Mouse (Mus musculus): Measurements from ENCODE around the gene Mapk8.

Gene Mapk8

DNA sequence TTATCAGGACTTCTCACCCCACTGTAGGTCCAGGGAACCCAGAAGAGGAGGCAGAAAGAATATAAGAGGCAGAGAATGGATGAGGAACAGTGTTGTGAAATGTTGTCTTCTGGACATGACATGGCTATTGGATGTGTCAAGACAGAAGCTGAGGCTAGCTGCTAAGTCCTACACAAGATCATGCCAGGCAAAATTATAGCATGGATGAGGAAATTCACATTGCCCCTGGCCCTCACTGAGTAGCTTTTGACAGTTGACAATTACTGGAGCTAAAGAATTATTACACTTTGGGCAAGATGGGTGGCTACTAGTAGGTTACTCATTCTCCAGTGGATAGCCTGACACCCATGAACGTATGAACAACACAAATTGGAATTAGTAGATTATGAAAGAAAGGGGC is 31.2 kb downstream of the Mapk8 start:
- in situ Hi-C loops (cut with MboI; ENCODE audit: low pct_unique_long_range_greater_than_20kb in 1 of 2, low sequenced_read_pairs in 2 of 2, unreplicated experiment in 1 of 2) = no loop called here

GRCm38 (mm10) chr14:33402331-33402730 is 44.6 kb downstream of the Mapk8 start:
- in situ Hi-C loops (cut with MboI; ENCODE audit: low pct_unique_long_range_greater_than_20kb in 1 of 2, low sequenced_read_pairs in 2 of 2, unreplicated experiment in 1 of 2) = no loop called here

GRCm38 (mm10) chr14:33400019-33400418 is 46.9 kb downstream of the Mapk8 start:
- in situ Hi-C loops (cut with MboI; ENCODE audit: low pct_unique_long_range_greater_than_20kb in 1 of 2, low sequenced_read_pairs in 2 of 2, unreplicated experiment in 1 of 2) = no loop called here

DNA sequence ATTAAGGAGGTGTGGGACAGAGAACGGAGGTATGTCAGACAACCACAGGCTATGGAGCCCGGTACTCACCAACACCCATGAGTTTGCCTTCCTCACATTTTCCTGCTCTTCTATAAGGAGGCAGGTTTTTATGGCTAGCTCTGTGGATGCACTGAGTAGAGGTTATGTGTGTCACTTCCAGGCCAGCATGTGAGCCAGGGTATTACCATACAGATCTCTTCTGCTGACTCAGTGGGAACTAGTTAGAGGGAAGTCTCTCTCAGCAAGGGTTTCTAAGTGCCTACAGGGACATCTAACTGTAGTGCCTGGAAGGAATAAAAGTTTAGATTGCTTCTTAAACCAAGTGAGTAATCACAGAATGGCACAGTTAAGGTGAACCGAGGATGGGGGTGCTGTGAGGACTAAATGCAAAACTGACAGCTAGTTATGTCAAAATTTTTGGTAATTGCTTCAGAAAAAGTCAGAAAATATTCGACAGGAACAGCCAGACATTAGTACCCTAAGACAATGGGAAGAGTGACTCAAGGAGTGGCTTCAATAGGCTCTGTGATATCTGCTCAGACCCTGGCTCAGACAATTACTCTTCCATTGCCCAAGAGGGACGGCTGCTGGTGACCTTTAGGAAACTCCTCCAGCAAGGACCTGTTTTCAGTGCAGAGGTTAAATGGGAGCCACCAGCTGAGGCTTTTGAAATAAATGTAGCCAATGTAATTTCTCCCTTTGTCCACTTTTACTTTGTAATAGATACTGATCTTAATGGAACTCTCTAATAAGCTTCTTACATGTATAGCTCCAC is 48.7 kb downstream of the Mapk8 start:
- in situ Hi-C loops (cut with MboI; ENCODE audit: low pct_unique_long_range_greater_than_20kb in 1 of 2, low sequenced_read_pairs in 2 of 2, unreplicated experiment in 1 of 2) = no loop called here

DNA sequence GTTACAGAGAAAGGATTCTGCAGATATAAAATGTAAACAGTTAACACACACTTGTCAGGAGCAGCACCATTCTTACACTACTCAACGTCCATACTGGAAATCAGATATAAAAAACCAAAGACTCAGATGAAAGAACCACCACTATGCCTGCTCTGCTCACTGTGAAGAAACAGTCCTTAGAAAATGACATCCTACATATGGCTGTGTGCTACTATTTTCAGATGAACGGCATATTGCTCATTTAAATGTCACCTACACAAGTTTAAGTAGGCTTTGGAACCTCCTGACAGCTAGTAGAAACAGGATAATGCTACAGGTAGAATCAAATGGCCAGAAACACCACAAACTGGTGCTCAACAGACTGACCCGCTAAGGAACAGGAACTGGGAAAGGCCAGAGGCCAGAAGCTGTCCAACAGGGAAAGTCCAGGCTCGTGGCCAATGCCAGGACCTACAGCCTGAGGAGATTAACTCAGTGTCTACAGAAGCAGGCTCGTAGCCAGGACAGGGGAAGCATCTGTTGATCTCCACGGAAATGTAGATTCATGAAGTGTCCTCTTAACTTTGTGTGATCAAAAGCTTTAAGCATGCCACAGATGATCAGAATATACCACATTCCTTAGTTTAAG is 66.0 kb downstream of the Mapk8 start:
- in situ Hi-C loops (cut with MboI; ENCODE audit: low pct_unique_long_range_greater_than_20kb in 1 of 2, low sequenced_read_pairs in 2 of 2, unreplicated experiment in 1 of 2) = no loop called here

DNA sequence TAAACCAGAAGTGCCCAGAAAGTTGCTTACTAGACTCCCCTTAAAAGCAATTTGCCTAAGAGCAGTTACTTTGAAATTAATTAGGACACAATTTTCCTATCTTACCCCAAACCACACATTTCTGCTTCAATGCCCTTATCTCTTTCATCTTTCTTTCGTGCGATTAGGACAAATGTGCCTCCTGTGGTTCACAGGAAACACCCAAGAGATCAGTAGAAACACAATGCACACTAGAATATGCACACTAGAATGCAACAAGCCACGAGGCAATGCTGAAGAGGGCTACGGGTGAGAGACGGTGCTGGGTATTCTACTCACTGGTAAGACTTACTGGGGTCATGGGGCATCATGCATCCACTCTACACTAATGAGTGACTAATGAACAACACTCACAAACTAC is 68.2 kb downstream of the Mapk8 start:
- in situ Hi-C loops (cut with MboI; ENCODE audit: low pct_unique_long_range_greater_than_20kb in 1 of 2, low sequenced_read_pairs in 2 of 2, unreplicated experiment in 1 of 2) = no loop called here

- in situ Hi-C loops (cut with MboI; ENCODE audit: low pct_unique_long_range_greater_than_20kb in 1 of 2, low sequenced_read_pairs in 2 of 2, unreplicated experiment in 1 of 2) = no loop called here
Observed at GRCm38 (mm10) chr14:33377211-33377610, 69.7 kb downstream of the Mapk8 start.

- in situ Hi-C loops (cut with MboI; ENCODE audit: low pct_unique_long_range_greater_than_20kb in 1 of 2, low sequenced_read_pairs in 2 of 2, unreplicated experiment in 1 of 2) = loop anchor here in 1 of 2 experiments (5.0 kb wide), 1 partner anchor 57 kb away; no protein-coding TSS in a partner anchor
Observed at GRCm38 (mm10) chr14:33374089-33374488, 72.9 kb downstream of the Mapk8 start.

GRCm38 (mm10) chr14:33373271-33373670 is 73.7 kb downstream of the Mapk8 start:
- in situ Hi-C loops (cut with MboI; ENCODE audit: low pct_unique_long_range_greater_than_20kb in 1 of 2, low sequenced_read_pairs in 2 of 2, unreplicated experiment in 1 of 2) = loop anchor here in 1 of 2 experiments (5.0 kb wide), 1 partner anchor 56 kb away; no protein-coding TSS in a partner anchor

GRCm38 (mm10) chr14:33371248-33371647 is 75.7 kb downstream of the Mapk8 start:
- in situ Hi-C loops (cut with MboI; ENCODE audit: low pct_unique_long_range_greater_than_20kb in 1 of 2, low sequenced_read_pairs in 2 of 2, unreplicated experiment in 1 of 2) = loop anchor here in 1 of 2 experiments (5.0 kb wide), 1 partner anchor 54 kb away; no protein-coding TSS in a partner anchor

GRCm38 (mm10) chr14:33370056-33370455 is 76.9 kb downstream of the Mapk8 start:
- in situ Hi-C loops (cut with MboI; ENCODE audit: low pct_unique_long_range_greater_than_20kb in 1 of 2, low sequenced_read_pairs in 2 of 2, unreplicated experiment in 1 of 2) = loop anchor here in 1 of 2 experiments (5.0 kb wide), 1 partner anchor 53 kb away; no protein-coding TSS in a partner anchor

GRCm38 (mm10) chr14:33369375-33369774 is 77.6 kb downstream of the Mapk8 start:
- in situ Hi-C loops (cut with MboI; ENCODE audit: low pct_unique_long_range_greater_than_20kb in 1 of 2, low sequenced_read_pairs in 2 of 2, unreplicated experiment in 1 of 2) = no loop called here

- in situ Hi-C loops (cut with MboI; ENCODE audit: low pct_unique_long_range_greater_than_20kb in 1 of 2, low sequenced_read_pairs in 2 of 2, unreplicated experiment in 1 of 2) = no loop called here
Observed at GRCm38 (mm10) chr14:33366891-33367777, 79.8 kb downstream of the Mapk8 start.

DNA sequence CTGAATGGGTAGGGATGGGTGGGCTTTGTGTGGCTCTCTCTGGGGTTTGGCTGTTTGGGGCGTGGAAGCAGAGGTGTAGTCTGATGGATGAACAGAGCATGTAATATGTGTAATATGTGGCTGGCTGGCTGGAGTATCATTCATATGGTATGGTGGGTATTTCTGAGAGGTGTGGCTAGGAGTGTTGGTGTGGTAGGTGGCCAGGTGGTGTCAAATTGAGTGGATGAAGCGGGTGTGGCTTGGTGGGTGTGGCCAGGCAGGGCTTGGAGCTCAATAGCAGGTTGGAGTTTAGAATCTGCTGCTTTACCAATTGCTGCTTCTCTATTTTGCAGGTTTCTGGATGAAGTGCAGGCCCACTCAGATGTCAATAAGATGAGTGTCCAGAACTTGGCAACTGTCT is 82.9 kb downstream of the Mapk8 start:
- in situ Hi-C loops (cut with MboI; ENCODE audit: low pct_unique_long_range_greater_than_20kb in 1 of 2, low sequenced_read_pairs in 2 of 2, unreplicated experiment in 1 of 2) = no loop called here

DNA sequence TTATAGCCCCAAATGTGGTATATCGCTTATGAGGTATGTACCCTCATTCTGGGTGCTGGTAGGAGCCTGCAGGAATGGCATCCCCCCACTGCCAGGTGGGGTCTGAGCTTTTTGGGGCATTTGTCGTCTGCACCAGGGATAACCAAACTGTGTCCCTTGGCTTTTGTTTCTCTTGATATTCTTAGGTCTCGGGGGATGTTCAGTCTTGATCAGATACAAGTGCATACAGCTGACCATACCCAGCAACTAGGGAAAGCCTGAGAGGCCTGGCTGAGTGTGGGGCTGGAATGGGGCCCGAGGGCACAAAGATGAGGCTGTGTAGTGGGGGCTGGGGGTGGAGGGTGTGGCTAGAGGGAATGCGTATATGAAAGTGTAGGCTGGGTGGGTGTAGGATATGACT is 83.3 kb downstream of the Mapk8 start:
- in situ Hi-C loops (cut with MboI; ENCODE audit: low pct_unique_long_range_greater_than_20kb in 1 of 2, low sequenced_read_pairs in 2 of 2, unreplicated experiment in 1 of 2) = no loop called here

DNA sequence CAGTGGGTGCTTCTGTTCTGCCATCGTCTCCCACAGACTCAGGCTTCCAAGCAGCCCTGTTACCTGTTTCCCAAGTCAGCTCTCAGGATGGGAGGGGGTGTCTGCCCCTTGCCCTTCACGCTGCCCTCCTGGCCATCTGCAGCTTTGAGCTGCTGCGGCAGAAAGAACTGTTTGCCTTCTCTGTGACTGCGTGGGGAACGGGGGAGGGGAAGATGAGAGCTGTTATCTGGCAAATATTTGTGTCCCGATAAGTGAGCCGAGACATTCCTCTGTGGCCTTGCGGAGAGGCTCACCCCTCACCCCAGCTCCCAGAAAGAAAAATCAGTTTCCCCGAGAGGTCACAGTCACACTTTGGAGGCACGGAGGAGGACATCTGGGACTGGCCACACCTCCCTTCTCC is 84.2 kb downstream of the Mapk8 start:
- in situ Hi-C loops (cut with MboI; ENCODE audit: low pct_unique_long_range_greater_than_20kb in 1 of 2, low sequenced_read_pairs in 2 of 2, unreplicated experiment in 1 of 2) = no loop called here

- in situ Hi-C loops (cut with MboI; ENCODE audit: low pct_unique_long_range_greater_than_20kb in 1 of 2, low sequenced_read_pairs in 2 of 2, unreplicated experiment in 1 of 2) = no loop called here
Observed at GRCm38 (mm10) chr14:33362122-33362521, 84.8 kb downstream of the Mapk8 start.

DNA sequence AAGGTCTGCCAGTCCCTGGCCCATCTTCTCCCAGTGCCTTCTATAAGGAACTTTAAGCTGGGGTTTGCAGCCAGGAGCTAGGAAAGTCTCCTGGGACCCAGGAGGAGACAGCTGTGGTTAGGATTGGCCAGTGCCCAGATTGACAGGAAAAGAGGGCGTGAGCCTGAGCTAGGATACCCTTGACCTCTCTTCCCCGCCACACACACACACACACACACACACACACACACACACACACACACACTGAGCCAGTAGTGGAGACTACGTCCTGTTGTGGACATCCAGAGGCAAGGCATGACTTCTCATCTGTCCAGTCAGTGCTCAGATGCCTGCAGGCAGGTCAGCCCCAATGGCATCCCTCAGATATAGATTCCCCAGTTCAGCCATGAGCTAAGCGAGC is 85.4 kb downstream of the Mapk8 start:
- in situ Hi-C loops (cut with MboI; ENCODE audit: low pct_unique_long_range_greater_than_20kb in 1 of 2, low sequenced_read_pairs in 2 of 2, unreplicated experiment in 1 of 2) = no loop called here

GRCm38 (mm10) chr14:33358891-33359290 is 88.1 kb downstream of the Mapk8 start:
- in situ Hi-C loops (cut with MboI; ENCODE audit: low pct_unique_long_range_greater_than_20kb in 1 of 2, low sequenced_read_pairs in 2 of 2, unreplicated experiment in 1 of 2) = no loop called here
